Mouse (Mus musculus): Measurements from ENCODE around the gene Eef1akmt3. TPM values are rescaled to one million over a fixed set of nuclear protein-coding genes. Genes with fewer than 3 reads are reported as not detected.

Eef1akmt3 gene
- polyA plus RNA-seq, 1 experiment from 2014 or later: 0.27 TPM

- DNase-seq (ENCODE audit: low spot score) (no peak), ATAC-seq (no peak)
- 23% methylated on average over 8 of the region's 8 CpGs for WGBS
- H3K9ac ChIP-seq (replicated peaks; ENCODE audit: low read depth): no peak overlapping the region
- H3K27me3 ChIP-seq (replicated peaks; ENCODE audit: insufficient read depth, low read length): peaks cover 61% of the 10 kb centered on the region
- H3K4me3 ChIP-seq (ENCODE audit: low read depth, low read length): 0 out of 2 replicates have a peak overlapping the region, but pooled peaks have one; percentile 23
- no peaks in the 10 kb centered on the region for H3K9me3 ChIP-seq (ENCODE audit: low read length)
- H3K36me3 ChIP-seq (ENCODE audit: insufficient read depth, low read length): no peaks in the 10 kb centered on the region
- no peak overlapping the region for H3K27ac ChIP-seq (ENCODE audit: low read length)
- TF ChIP-seq EP300 (IDR thresholded peaks at IDR 0.05) (no peak), CTCF (IDR thresholded peaks at IDR 0.05) (no peak)
- H3K4me2 ChIP-seq (replicated peaks; ENCODE audit: low read depth, low read length): no peak overlapping the region
- H3K4me1 ChIP-seq (ENCODE audit: insufficient read depth, low read depth, low read length): peaks cover 10% of the 10 kb centered on the region
These were observed 40.8 kb upstream of the Eef1akmt3 start for GRCm38 (mm10) chr10:127081996-127082620.

GRCm38 (mm10) chr10:127080901-127081780 is 39.8 kb upstream of the Eef1akmt3 start:
- Histone ChIP-seq H3K27ac (ENCODE audit: low read length) (no peak overlapping the region), H3K9ac (replicated peaks; ENCODE audit: low read depth) (no peak overlapping the region), H3K9me3 (ENCODE audit: low read length) (no peaks in the 10 kb centered on the region), H3K4me1 (ENCODE audit: insufficient read depth, low read depth, low read length) (peaks cover 10% of the 10 kb centered on the region), H3K36me3 (ENCODE audit: insufficient read depth, low read length) (no peaks in the 10 kb centered on the region), H3K4me3 (ENCODE audit: low read depth, low read length) (peak overlapping the region; percentile 23), H3K27me3 (replicated peaks; ENCODE audit: insufficient read depth, low read length) (peaks cover 61% of the 10 kb centered on the region), H3K4me2 (replicated peaks; ENCODE audit: low read depth, low read length) (peak overlapping the region; percentile 41)
- ATAC-seq: no peak
- TF ChIP-seq CTCF (IDR thresholded peaks at IDR 0.05) (0 out of 2 replicates have a peak, but pooled peaks have one; percentile 21), EP300 (IDR thresholded peaks at IDR 0.05) (no peak)
- WGBS: 9% methylated on average over 48 of the region's 48 CpGs
- no peak for DNase-seq (ENCODE audit: low spot score)

- WGBS: 6% methylated on average over 39 of the region's 70 CpGs
- peak; percentile 15; the same call in 1 of the 2 replicates for ATAC-seq
- peak; percentile 34; the same call in 1 of the 2 replicates for TF ChIP-seq CTCF (IDR thresholded peaks at IDR 0.05)
- TF ChIP-seq EP300 (IDR thresholded peaks at IDR 0.05): no peak
- Histone ChIP-seq H3K27ac (ENCODE audit: low read length) (no peak overlapping the region), H3K4me1 (ENCODE audit: insufficient read depth, low read depth, low read length) (peaks cover 10% of the 10 kb centered on the region), H3K9me3 (ENCODE audit: low read length) (no peaks in the 10 kb centered on the region), H3K27me3 (replicated peaks; ENCODE audit: insufficient read depth, low read length) (peaks cover 61% of the 10 kb centered on the region), H3K4me2 (replicated peaks; ENCODE audit: low read depth, low read length) (peak overlapping the region; percentile 57), H3K9ac (replicated peaks; ENCODE audit: low read depth) (no peak overlapping the region), H3K4me3 (ENCODE audit: low read depth, low read length) (peak overlapping the region; percentile 32), H3K36me3 (ENCODE audit: insufficient read depth, low read length) (no peaks in the 10 kb centered on the region)
- DNase-seq (ENCODE audit: low spot score): no peak
These were observed 38.5 kb upstream of the Eef1akmt3 start for GRCm38 (mm10) chr10:127079665-127080391.

GRCm38 (mm10) chr10:127078677-127079575 is 37.6 kb upstream of the Eef1akmt3 start:
- Histone ChIP-seq H3K27ac (ENCODE audit: low read length) (no peak overlapping the region), H3K36me3 (ENCODE audit: insufficient read depth, low read length) (no peaks in the 10 kb centered on the region), H3K9me3 (ENCODE audit: low read length) (no peaks in the 10 kb centered on the region), H3K4me2 (replicated peaks; ENCODE audit: low read depth, low read length) (peak overlapping the region; percentile 57), H3K27me3 (replicated peaks; ENCODE audit: insufficient read depth, low read length) (peaks cover 61% of the 10 kb centered on the region), H3K9ac (replicated peaks; ENCODE audit: low read depth) (no peak overlapping the region), H3K4me3 (ENCODE audit: low read depth, low read length) (peak overlapping the region; percentile 32), H3K4me1 (ENCODE audit: insufficient read depth, low read depth, low read length) (peaks cover 10% of the 10 kb centered on the region)
- WGBS: 7% methylated on average over 27 of the region's 49 CpGs
- TF ChIP-seq EP300 (IDR thresholded peaks at IDR 0.05) (no peak), CTCF (IDR thresholded peaks at IDR 0.05) (no peak)
- ATAC-seq (0 out of 2 replicates have a peak, but pooled peaks have one; percentile 10), DNase-seq (ENCODE audit: low spot score) (no peak)

GRCm38 (mm10) chr10:127078001-127078676 is 36.8 kb upstream of the Eef1akmt3 start:
- Histone ChIP-seq H3K36me3 (ENCODE audit: insufficient read depth, low read length) (no peaks in the 10 kb centered on the region), H3K4me1 (ENCODE audit: insufficient read depth, low read depth, low read length) (peaks cover 10% of the 10 kb centered on the region), H3K9me3 (ENCODE audit: low read length) (no peaks in the 10 kb centered on the region), H3K9ac (replicated peaks; ENCODE audit: low read depth) (no peak overlapping the region), H3K4me2 (replicated peaks; ENCODE audit: low read depth, low read length) (no peak overlapping the region), H3K4me3 (ENCODE audit: low read depth, low read length) (peak overlapping the region; percentile 32; the same call in 1 of the 2 replicates), H3K27ac (ENCODE audit: low read length) (no peak overlapping the region), H3K27me3 (replicated peaks; ENCODE audit: insufficient read depth, low read length) (peaks cover 55% of the 10 kb centered on the region)
- WGBS: 6% methylated on average over 12 of the region's 12 CpGs
- TF ChIP-seq CTCF (IDR thresholded peaks at IDR 0.05) (no peak), EP300 (IDR thresholded peaks at IDR 0.05) (no peak)
- ATAC-seq (no peak), DNase-seq (ENCODE audit: low spot score) (no peak)
